Comparison of ENCODE assay signal across 1 mouse cellular context in the genomic region with DNA sequence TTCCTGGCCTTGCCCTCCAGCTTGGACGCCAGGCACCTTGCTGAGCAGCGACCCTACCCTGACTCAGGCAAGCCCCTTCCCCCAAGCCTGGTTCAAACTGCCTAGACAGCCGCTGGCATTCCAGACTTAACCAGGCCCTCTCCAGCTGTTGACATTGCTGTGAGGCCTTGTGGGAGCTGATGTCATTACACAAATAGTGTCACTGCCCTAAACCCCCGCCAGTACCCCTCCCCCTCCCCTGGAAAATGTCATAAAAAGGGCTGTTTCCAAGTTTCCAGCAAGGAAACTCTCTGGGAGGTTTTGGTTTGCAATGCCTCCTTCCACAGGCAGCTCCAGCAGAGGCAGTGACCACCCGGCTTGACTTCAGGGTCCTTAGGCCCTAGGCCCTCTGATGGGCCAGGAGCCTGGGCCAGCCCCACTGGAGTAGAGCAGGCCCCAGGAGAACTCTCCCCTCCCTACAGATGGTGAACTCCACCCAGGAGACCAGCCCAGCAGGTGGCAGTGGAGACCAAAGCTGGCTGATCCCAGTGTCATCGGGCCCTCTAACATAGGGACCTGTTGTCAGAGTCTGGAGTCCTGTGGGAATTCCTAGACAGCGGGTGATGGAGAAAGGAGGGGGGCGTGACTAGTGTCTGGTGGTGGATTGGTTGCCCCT.
TF ChIP-seq lines count a peak whose summit lies in the region.

No protein-coding gene starts in this region.

TF ChIP-seq in CH12.LX, 34 proteins besides CTCF, POLR2A, EP300 and RAD21 (continued from another document):
- no peak for TF ChIP-seq ELF1 (IDR thresholded peaks at IDR 0.05; ENCODE audit: low read depth, low read length)
- no peak for TF ChIP-seq KAT2A (IDR thresholded peaks at IDR 0.05; ENCODE audit: insufficient replicate concordance, low read length)
